Mouse (Mus musculus): ENCODE data around the gene Ireb2.

DNA sequence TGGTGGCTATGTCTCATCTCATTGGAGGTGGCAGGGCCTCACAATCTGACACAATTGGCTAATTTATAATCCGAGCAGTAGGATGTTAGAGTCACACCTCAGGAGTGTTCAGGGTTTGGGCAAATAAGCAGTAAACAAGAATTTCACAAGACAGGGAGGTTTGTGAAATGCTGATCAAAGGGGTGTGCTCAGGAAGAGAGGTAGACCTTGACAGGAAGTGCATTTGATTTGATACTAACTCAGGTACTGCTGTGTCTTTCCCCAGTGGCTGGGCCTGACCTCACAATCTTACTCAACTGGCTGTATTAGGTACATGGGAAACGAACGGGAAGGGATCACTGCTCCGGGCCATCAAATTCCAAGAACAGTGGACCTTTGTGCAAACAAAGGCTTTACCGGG, 21.3 kb upstream of the Ireb2 start:
- no peak for TF ChIP-seq EP300 (optimal IDR thresholded peaks at IDR 0.05)
- no peak for TF ChIP-seq CTCF (IDR thresholded peaks at IDR 0.05; ENCODE audit: low read depth)
